Mouse (Mus musculus) adrenal gland, adult 18-20 months (tissue): ENCODE measurements around the gene Gar1. TPM values are rescaled to one million over a fixed set of nuclear protein-coding genes. Genes with fewer than 3 reads are reported as not detected.

Experiments used
- DNase-seq, 2 experiments: peaks; one replicate each; pipeline ENCODE4 v3.0.0; 2021 to 2022; ENCODE audit warnings: low spot score in 2 of 2
- total RNA-seq, 2 experiments: library from RNA; stranded (reverse); gene quantifications; 1 replicate in 1 of 2; 2 replicates in 1 of 2; pipeline ENCODE4 v1.2.3; 2021

Gene Gar1
- total RNA-seq, 2 experiments from 2014 or later: 55.6 to 57.8 TPM

DNA sequence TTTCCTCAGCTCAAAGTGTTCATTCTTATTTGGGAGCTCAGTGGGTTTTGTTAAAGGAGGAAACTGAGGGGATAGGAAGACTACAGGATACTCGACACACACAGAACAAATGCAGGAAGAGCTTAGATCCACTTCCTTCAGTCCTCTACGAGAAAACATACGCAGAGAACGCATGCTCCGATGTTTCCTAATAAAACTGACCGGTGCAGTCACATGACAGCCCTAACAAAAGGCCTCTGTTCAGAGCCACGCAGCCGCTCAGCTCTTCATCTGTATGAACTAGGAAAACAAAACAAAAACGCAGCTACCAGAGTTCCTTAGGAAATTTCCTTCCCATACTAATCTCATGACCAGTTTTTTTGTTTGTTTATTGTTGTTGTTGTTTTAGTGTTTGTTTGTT lies 10.3 kb downstream of the Gar1 start:
- DNase-seq: no peak

DNA sequence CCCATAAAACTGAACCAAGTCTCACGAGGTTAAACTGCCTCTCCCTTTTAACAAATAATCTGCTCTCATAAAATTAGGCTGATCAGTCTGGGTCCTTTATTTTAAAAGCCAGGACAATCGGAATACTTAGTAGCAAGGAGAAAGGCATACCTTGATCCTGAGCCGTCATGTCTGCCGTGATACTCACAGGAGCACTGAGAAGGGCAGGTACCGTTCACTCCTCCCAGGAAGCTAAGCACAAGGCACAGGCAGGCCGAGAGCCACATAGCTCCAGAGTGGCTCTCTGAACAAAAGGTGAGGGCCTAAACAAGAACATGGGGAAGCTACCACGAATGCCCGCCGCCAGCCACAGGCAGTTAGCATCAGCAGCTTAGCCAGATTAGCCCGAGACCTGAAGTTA lies 27.4 kb downstream of the Gar1 start, which contains the start of gene Lrit3:
Gene Lrit3 (minus strand): TSS at position 266 of the 400 bp plus-strand sequence.
- DNase-seq: no peak

GRCm38 (mm10) chr3:129799011-129799410 lies 32.2 kb downstream of the Gar1 start:
- DNase-seq: no peak

GRCm38 (mm10) chr3:129798551-129798950 lies 32.6 kb downstream of the Gar1 start:
- DNase-seq: no peak

GRCm38 (mm10) chr3:129797341-129797740 lies 33.9 kb downstream of the Gar1 start:
- DNase-seq: no peak

- no peak for DNase-seq
These were observed 37.4 kb downstream of the Gar1 start for GRCm38 (mm10) chr3:129793801-129794200.

GRCm38 (mm10) chr3:129782746-129783145 lies 48.5 kb downstream of the Gar1 start:
- DNase-seq: no peak

- no peak for DNase-seq
These were observed 49.8 kb downstream of the Gar1 start for GRCm38 (mm10) chr3:129781435-129781834.

Other genes with a start within 250 kb of the Gar1 start
- under 1 TPM; 0.42 to 0.53 TPM for gene Egf, start 76.1 kb downstream of the Gar1 start, total RNA-seq
- gene Lrit3, start 27.4 kb downstream of the Gar1 start, total RNA-seq: not detected
- gene Rrh, start 8.8 kb downstream of the Gar1 start, total RNA-seq: not detected
- gene Cfi, start 4.5 kb upstream of the Gar1 start, total RNA-seq: under 1 TPM in 1 of 2 experiments, not detected in 1; 0.30 TPM
- gene Pla2g12a, start 47.2 kb upstream of the Gar1 start, total RNA-seq: 10 to 100 TPM; 44.9 to 49.5 TPM
- gene Casp6, start 70.0 kb upstream of the Gar1 start, total RNA-seq: 10 to 100 TPM; 20.2 to 39.4 TPM
- gene Mcub, start 138.8 kb upstream of the Gar1 start, total RNA-seq: 10 to 100 TPM in 1 of 2 experiments, 1 to 10 TPM in 1; 7.7 to 13.1 TPM
- gene Sec24b, start 230.2 kb upstream of the Gar1 start, total RNA-seq: 10 to 100 TPM; 58.3 to 70.0 TPM